Mouse (Mus musculus): Measurements from ENCODE around the gene Olfr592. TPM values are rescaled to one million over a fixed set of nuclear protein-coding genes. Genes with fewer than 3 reads are reported as not detected.

Olfr592 gene
- polyA plus RNA-seq, 1 experiment from 2014 or later = not detected

Other genes starting within 250 kb of the Olfr592 start
- gene Olfr573-ps1, start 242.2 kb upstream of the Olfr592 start, polyA plus RNA-seq (2015; fragmentation: Nextera tagmentation; extraction: Ambion mirVana) = not detected in 2 replicates
- gene Olfr574, start 236.3 kb upstream of the Olfr592 start, polyA plus RNA-seq (2015; fragmentation: Nextera tagmentation; extraction: Ambion mirVana) = not detected in 2 replicates
- gene Olfr575, start 226.0 kb upstream of the Olfr592 start, polyA plus RNA-seq (2015; fragmentation: Nextera tagmentation; extraction: Ambion mirVana) = not detected in 2 replicates
- gene Olfr576, start 222.1 kb upstream of the Olfr592 start, polyA plus RNA-seq (2015; fragmentation: Nextera tagmentation; extraction: Ambion mirVana) = not detected in 2 replicates
- gene Olfr577, start 208.9 kb upstream of the Olfr592 start, polyA plus RNA-seq (2015; fragmentation: Nextera tagmentation; extraction: Ambion mirVana) = not detected in 2 replicates
- not detected in 2 replicates for gene Olfr578, start 195.5 kb upstream of the Olfr592 start, polyA plus RNA-seq (2015; fragmentation: Nextera tagmentation; extraction: Ambion mirVana)
- gene Olfr582, start 146.8 kb upstream of the Olfr592 start, polyA plus RNA-seq (2015; fragmentation: Nextera tagmentation; extraction: Ambion mirVana) = not detected in 2 replicates
- gene Olfr583, start 133.5 kb upstream of the Olfr592 start, polyA plus RNA-seq (2015; fragmentation: Nextera tagmentation; extraction: Ambion mirVana) = not detected in 2 replicates
- not detected in 2 replicates for gene Olfr584, start 102.9 kb upstream of the Olfr592 start, polyA plus RNA-seq (2015; fragmentation: Nextera tagmentation; extraction: Ambion mirVana)
- gene Olfr585, start 87.1 kb upstream of the Olfr592 start, polyA plus RNA-seq (2015; fragmentation: Nextera tagmentation; extraction: Ambion mirVana) = not detected in 2 replicates
- not detected in 2 replicates for gene Olfr586, start 59.2 kb upstream of the Olfr592 start, polyA plus RNA-seq (2015; fragmentation: Nextera tagmentation; extraction: Ambion mirVana)
- not detected in 2 replicates for gene Olfr588-ps1, start 43.9 kb upstream of the Olfr592 start, polyA plus RNA-seq (2015; fragmentation: Nextera tagmentation; extraction: Ambion mirVana)
- gene Olfr589, start 28.4 kb upstream of the Olfr592 start, polyA plus RNA-seq (2015; fragmentation: Nextera tagmentation; extraction: Ambion mirVana) = not detected in 2 replicates
- gene Olfr591, start 6.5 kb upstream of the Olfr592 start, polyA plus RNA-seq (2015; fragmentation: Nextera tagmentation; extraction: Ambion mirVana) = not detected in 2 replicates
- not detected in 2 replicates for gene Olfr593, start 27.1 kb downstream of the Olfr592 start, polyA plus RNA-seq (2015; fragmentation: Nextera tagmentation; extraction: Ambion mirVana)
- not detected in 2 replicates for gene Olfr594, start 32.2 kb downstream of the Olfr592 start, polyA plus RNA-seq (2015; fragmentation: Nextera tagmentation; extraction: Ambion mirVana)
- gene Usp17ld, start 67.7 kb downstream of the Olfr592 start, polyA plus RNA-seq (2015; fragmentation: Nextera tagmentation; extraction: Ambion mirVana) = not detected in 2 replicates
- not detected in 2 replicates for gene Olfr596, start 120.8 kb downstream of the Olfr592 start, polyA plus RNA-seq (2015; fragmentation: Nextera tagmentation; extraction: Ambion mirVana)
- gene Olfr597, start 131.5 kb downstream of the Olfr592 start, polyA plus RNA-seq (2015; fragmentation: Nextera tagmentation; extraction: Ambion mirVana) = not detected in 2 replicates
- not detected in 2 replicates for gene Olfr598, start 138.8 kb downstream of the Olfr592 start, polyA plus RNA-seq (2015; fragmentation: Nextera tagmentation; extraction: Ambion mirVana)
- gene Olfr599, start 151.1 kb downstream of the Olfr592 start, polyA plus RNA-seq (2015; fragmentation: Nextera tagmentation; extraction: Ambion mirVana) = not detected in 2 replicates
- gene Olfr600, start 164.9 kb downstream of the Olfr592 start, polyA plus RNA-seq (2015; fragmentation: Nextera tagmentation; extraction: Ambion mirVana) = not detected in 2 replicates
- not detected in 2 replicates for gene Olfr601, start 177.9 kb downstream of the Olfr592 start, polyA plus RNA-seq (2015; fragmentation: Nextera tagmentation; extraction: Ambion mirVana)
- gene Olfr603, start 201.4 kb downstream of the Olfr592 start, polyA plus RNA-seq (2015; fragmentation: Nextera tagmentation; extraction: Ambion mirVana) = not detected in 2 replicates
- not detected in 2 replicates for gene Usp17lc, start 230.3 kb downstream of the Olfr592 start, polyA plus RNA-seq (2015; fragmentation: Nextera tagmentation; extraction: Ambion mirVana)